Mouse (Mus musculus) 3T3-L1 (cell line): Measurements from ENCODE around the gene Chpf2.

Experiments used
- DNase-seq: peaks from one replicate; pipeline ENCODE4 v3.0.0-alpha.2; 2015; ENCODE audit warnings: low read depth, low spot score

Chpf2 gene

GRCm38 (mm10) chr5:24638131-24638530 is 51.6 kb downstream of the Chpf2 start:
- DNase-seq: no peak

GRCm38 (mm10) chr5:24639081-24639480 is 52.5 kb downstream of the Chpf2 start:
- DNase-seq: no peak
